Mouse (Mus musculus) gonadal fat pad, adult 2 months (tissue): ENCODE data around the gene Erc2. TPM values are rescaled to one million over a fixed set of nuclear protein-coding genes. Genes with fewer than 3 reads are reported as not detected.

ENCODE experiments used
- DNase-seq: peaks from one replicate; pipeline ENCODE4 v3.0.0-alpha.2; 2012; ENCODE audit warnings: low read depth
- polyA plus RNA-seq: library from polyadenylated mRNA; depleted of rRNA; stranded (reverse); fragments of >200 nt; gene quantifications from 2 replicates; pipeline ENCODE4 v1.2.3, GENCODE M21; 2012

Gene Erc2
- polyA plus RNA-seq, 1 experiment, result 3.1 TPM

- DNase-seq, result no peak
Observed at GRCm38 (mm10) chr14:28441240-28441967, 819.2 kb downstream of the Erc2 start.

GRCm38 (mm10) chr14:28443254-28443944, 821.2 kb downstream of the Erc2 start:
- peak; percentile 38 for DNase-seq

- no peak for DNase-seq
Observed at GRCm38 (mm10) chr14:28445737-28446136, 823.5 kb downstream of the Erc2 start.

- no peak for DNase-seq
Observed at GRCm38 (mm10) chr14:28451771-28452170, 829.5 kb downstream of the Erc2 start.

- DNase-seq, result no peak
Observed at GRCm38 (mm10) chr14:28456372-28457076, 834.3 kb downstream of the Erc2 start.

GRCm38 (mm10) chr14:28457428-28457827, 835.2 kb downstream of the Erc2 start:
- DNase-seq, result no peak

GRCm38 (mm10) chr14:28467956-28468355, 845.7 kb downstream of the Erc2 start:
- no peak for DNase-seq

- DNase-seq, result no peak
Observed at GRCm38 (mm10) chr14:28469696-28470095, 847.5 kb downstream of the Erc2 start.

- DNase-seq, result no peak
Observed at GRCm38 (mm10) chr14:28470212-28470611, 848.0 kb downstream of the Erc2 start.

- DNase-seq, result no peak
Observed at GRCm38 (mm10) chr14:28475012-28475411, 852.8 kb downstream of the Erc2 start.

- no peak for DNase-seq
Observed at GRCm38 (mm10) chr14:28475421-28475820, 853.2 kb downstream of the Erc2 start.

- DNase-seq, result no peak
Observed at GRCm38 (mm10) chr14:28476746-28477145, 854.5 kb downstream of the Erc2 start.

GRCm38 (mm10) chr14:28480866-28481265, 858.6 kb downstream of the Erc2 start:
- no peak for DNase-seq

- DNase-seq, result no peak
Observed at GRCm38 (mm10) chr14:28493806-28494205, 871.6 kb downstream of the Erc2 start.

GRCm38 (mm10) chr14:28494273-28494672, 872.0 kb downstream of the Erc2 start:
- no peak for DNase-seq

GRCm38 (mm10) chr14:28501216-28501878, 879.1 kb downstream of the Erc2 start:
- DNase-seq, result no peak

- no peak for DNase-seq
Observed at GRCm38 (mm10) chr14:28503276-28503675, 881.0 kb downstream of the Erc2 start.

GRCm38 (mm10) chr14:28504101-28505050, 882.1 kb downstream of the Erc2 start, which contains the start of gene Wnt5a:
Gene Wnt5a, plus strand, starts transcription at chr14:28504750.
- no peak for DNase-seq

- no peak for DNase-seq
Observed at GRCm38 (mm10) chr14:28505051-28505585, 882.9 kb downstream of the Erc2 start.

GRCm38 (mm10) chr14:28505586-28506375, 883.6 kb downstream of the Erc2 start:
- DNase-seq, result no peak
